Mouse (Mus musculus): Measurements from ENCODE around the gene N4bp2l2.
"Not testable (repeated sequence)": the region's sequence is repeated elsewhere in the genome, so short reads cannot be mapped to it uniquely, and the experiment has no call there.

The N4bp2l2 gene

GRCm38 (mm10) chr5:150666133-150666739 lies at the start of gene N4bp2l2:
Gene N4bp2l2 (minus strand): TSS chr5:150666183.
- DNase-seq (ENCODE audit: low spot score in 2 of 2), result not testable (repeated sequence)

GRCm38 (mm10) chr5:150713431-150713830 lies 47.4 kb upstream of the N4bp2l2 start:
- DNase-seq (ENCODE audit: low spot score in 2 of 2), result no peak

GRCm38 (mm10) chr5:150711503-150711902 lies 45.5 kb upstream of the N4bp2l2 start:
- DNase-seq (ENCODE audit: low spot score in 2 of 2), result no peak

GRCm38 (mm10) chr5:150707181-150707580 lies 41.2 kb upstream of the N4bp2l2 start:
- DNase-seq (ENCODE audit: low spot score in 2 of 2), result not testable (repeated sequence)

GRCm38 (mm10) chr5:150706651-150707050 lies 40.7 kb upstream of the N4bp2l2 start:
- not testable (repeated sequence) for DNase-seq (ENCODE audit: low spot score in 2 of 2)

GRCm38 (mm10) chr5:150702714-150703113 lies 36.7 kb upstream of the N4bp2l2 start:
- DNase-seq (ENCODE audit: low spot score in 2 of 2), result peak in 1 of 2 experiments; percentile 12

- no peak for DNase-seq (ENCODE audit: low spot score in 2 of 2)
Observed at GRCm38 (mm10) chr5:150693277-150693676, 27.3 kb upstream of the N4bp2l2 start.

GRCm38 (mm10) chr5:150690685-150691084 lies 24.7 kb upstream of the N4bp2l2 start:
- DNase-seq (ENCODE audit: low spot score in 2 of 2), result no peak

GRCm38 (mm10) chr5:150682862-150683261 lies 16.9 kb upstream of the N4bp2l2 start:
- DNase-seq (ENCODE audit: low spot score in 2 of 2), result not testable (repeated sequence)

- DNase-seq (ENCODE audit: low spot score in 2 of 2), result no peak
Observed at GRCm38 (mm10) chr5:150674866-150675265, 8.9 kb upstream of the N4bp2l2 start.

GRCm38 (mm10) chr5:150673880-150674621 lies 8.1 kb upstream of the N4bp2l2 start:
- DNase-seq (ENCODE audit: low spot score in 2 of 2), result peak; percentile 11 to 18

- DNase-seq (ENCODE audit: low spot score in 2 of 2), result peak; percentile 89 to 93
Observed at GRCm38 (mm10) chr5:150673153-150673835, 7.3 kb upstream of the N4bp2l2 start, which contains the start of gene Pds5b. Gene Pds5b (plus strand): TSS chr5:150673739.

GRCm38 (mm10) chr5:150672343-150672742 lies 6.4 kb upstream of the N4bp2l2 start:
- no peak for DNase-seq (ENCODE audit: low spot score in 2 of 2)

GRCm38 (mm10) chr5:150668731-150669130 lies 2.7 kb upstream of the N4bp2l2 start:
- DNase-seq (ENCODE audit: low spot score in 2 of 2), result no peak

GRCm38 (mm10) chr5:150665132-150665954 lies 640 bp downstream of the N4bp2l2 start:
- DNase-seq (ENCODE audit: low spot score in 2 of 2), result peak; percentile 81 to 90

GRCm38 (mm10) chr5:150664794-150665131 lies 1.2 kb downstream of the N4bp2l2 start:
- DNase-seq (ENCODE audit: low spot score in 2 of 2), result no peak

- not testable (repeated sequence) for DNase-seq (ENCODE audit: low spot score in 2 of 2)
Observed at GRCm38 (mm10) chr5:150663926-150664325, 2.1 kb downstream of the N4bp2l2 start.

GRCm38 (mm10) chr5:150660296-150660695 lies 5.7 kb downstream of the N4bp2l2 start:
- DNase-seq (ENCODE audit: low spot score in 2 of 2), result not testable (repeated sequence)

- not testable (repeated sequence) for DNase-seq (ENCODE audit: low spot score in 2 of 2)
Observed at GRCm38 (mm10) chr5:150659425-150659824, 6.6 kb downstream of the N4bp2l2 start.

GRCm38 (mm10) chr5:150654548-150654947 lies 11.4 kb downstream of the N4bp2l2 start:
- no peak for DNase-seq (ENCODE audit: low spot score in 2 of 2)

GRCm38 (mm10) chr5:150652578-150652977 lies 13.4 kb downstream of the N4bp2l2 start:
- no peak for DNase-seq (ENCODE audit: low spot score in 2 of 2)

GRCm38 (mm10) chr5:150644926-150645325 lies 21.1 kb downstream of the N4bp2l2 start:
- DNase-seq (ENCODE audit: low spot score in 2 of 2), result no peak

Measured in spleen, postnatal 14 days (tissue).